Mouse (Mus musculus) ES-Bruce4 (cell line): ENCODE data around the gene Cyp8b1. TPM values are rescaled to one million over a fixed set of nuclear protein-coding genes. Genes with fewer than 3 reads are reported as not detected.

ENCODE experiments used
- H3K27ac ChIP-seq: 2 replicates; pipeline ENCODE4 v1.5.1; 2012; ENCODE audit warnings: low read length, inconsistent platforms; ENCODE audit not compliant: insufficient read depth
- H3K27me3 ChIP-seq: 2 replicates; pipeline ENCODE4 v1.6.1; 2012; ENCODE audit warnings: mild to moderate bottlenecking, low read length, inconsistent platforms; ENCODE audit not compliant: control insufficient read depth, poor library complexity, insufficient read depth, severe bottlenecking
- H3K36me3 ChIP-seq: 2 replicates; pipeline ENCODE4 v1.6.1; 2012; ENCODE audit warnings: inconsistent platforms, mild to moderate bottlenecking, low read length, moderate library complexity; ENCODE audit not compliant: control insufficient read depth, poor library complexity, insufficient read depth, severe bottlenecking
- H3K4me1 ChIP-seq: one replicate; pipeline ENCODE4 v1.8.1; 2011; ENCODE audit warnings: low read length; ENCODE audit not compliant: control insufficient read depth, insufficient read depth
- H3K4me3 ChIP-seq: 2 replicates; pipeline ENCODE4 v1.5.1; 2011; ENCODE audit warnings: low read depth, mild to moderate bottlenecking, low read length
- H3K9ac ChIP-seq: 2 replicates; pipeline ENCODE4 v1.6.1; 2012; ENCODE audit warnings: low read depth, mild to moderate bottlenecking, inconsistent platforms; ENCODE audit not compliant: poor library complexity, severe bottlenecking
- H3K9me3 ChIP-seq: replicated peaks from 2 replicates; pipeline ENCODE4 v1.6.1; 2012; ENCODE audit warnings: mild to moderate bottlenecking, low read length, inconsistent platforms; ENCODE audit not compliant: control insufficient read depth, poor library complexity, insufficient read depth, severe bottlenecking
- CTCF ChIP-seq: IDR thresholded peaks from one replicate; pipeline ENCODE4 v1.8.1; 2011; ENCODE audit warnings: low read depth, low read length
- EP300 ChIP-seq: IDR thresholded peaks from 2 replicates; pipeline ENCODE4 v1.6.1; 2011; ENCODE audit warnings: low read depth, low read length; ENCODE audit not compliant: insufficient read depth
- POLR2A ChIP-seq: IDR thresholded peaks from one replicate; pipeline ENCODE4 v1.8.1; 2011; ENCODE audit warnings: low read length; ENCODE audit not compliant: insufficient read depth
- polyA plus RNA-seq: library from polyadenylated mRNA; stranded (reverse); fragments of >200 nt; gene quantifications from 2 replicates; pipeline ENCODE4 v1.2.4, GENCODE M21; 2011; ENCODE audit warnings: low read depth; ENCODE audit not compliant: missing spikeins, insufficient read depth, insufficient read length

Gene Cyp8b1
- polyA plus RNA-seq, 1 experiment: not detected

GRCm38 (mm10) chr9:121924901-121925560 is 8.9 kb upstream of the Cyp8b1 start:
- Histone ChIP-seq H3K9me3 (no peaks in the 10 kb centered on the region), H3K36me3 (no peaks in the 10 kb centered on the region), H3K4me3 (no peak overlapping the region), H3K9ac (no peak overlapping the region), H3K27ac (no peak overlapping the region), H3K27me3 (no peaks in the 10 kb centered on the region), H3K4me1 (no peaks in the 10 kb centered on the region)
- no peak for TF ChIP-seq POLR2A
- TF ChIP-seq EP300: no peak
- TF ChIP-seq CTCF: no peak

GRCm38 (mm10) chr9:121923906-121924305 is 7.8 kb upstream of the Cyp8b1 start:
- Histone ChIP-seq H3K27me3 (no peaks in the 10 kb centered on the region), H3K4me3 (no peak overlapping the region), H3K36me3 (no peaks in the 10 kb centered on the region), H3K27ac (no peak overlapping the region), H3K9me3 (no peaks in the 10 kb centered on the region), H3K4me1 (no peaks in the 10 kb centered on the region), H3K9ac (no peak overlapping the region)
- TF ChIP-seq EP300 (no peak), CTCF (no peak), POLR2A (no peak)

GRCm38 (mm10) chr9:121923443-121923842 is 7.3 kb upstream of the Cyp8b1 start:
- no peak overlapping the region for H3K9ac ChIP-seq
- peaks cover 2% of the 10 kb centered on the region for H3K4me1 ChIP-seq
- no peak for TF ChIP-seq POLR2A
- H3K36me3 ChIP-seq: no peaks in the 10 kb centered on the region
- no peaks in the 10 kb centered on the region for H3K27me3 ChIP-seq
- no peaks in the 10 kb centered on the region for H3K9me3 ChIP-seq
- no peak overlapping the region for H3K4me3 ChIP-seq
- H3K27ac ChIP-seq: no peak overlapping the region

- Histone ChIP-seq H3K9me3 (no peaks in the 10 kb centered on the region), H3K4me1 (peaks cover 2% of the 10 kb centered on the region), H3K36me3 (no peaks in the 10 kb centered on the region), H3K27ac (no peak overlapping the region), H3K27me3 (no peaks in the 10 kb centered on the region), H3K9ac (no peak overlapping the region), H3K4me3 (no peak overlapping the region)
- TF ChIP-seq EP300: 0 out of 2 replicates have a peak, but pooled peaks have one; percentile 41
- no peak for TF ChIP-seq POLR2A
Observed at GRCm38 (mm10) chr9:121919027-121919501, 3.0 kb upstream of the Cyp8b1 start.

DNA sequence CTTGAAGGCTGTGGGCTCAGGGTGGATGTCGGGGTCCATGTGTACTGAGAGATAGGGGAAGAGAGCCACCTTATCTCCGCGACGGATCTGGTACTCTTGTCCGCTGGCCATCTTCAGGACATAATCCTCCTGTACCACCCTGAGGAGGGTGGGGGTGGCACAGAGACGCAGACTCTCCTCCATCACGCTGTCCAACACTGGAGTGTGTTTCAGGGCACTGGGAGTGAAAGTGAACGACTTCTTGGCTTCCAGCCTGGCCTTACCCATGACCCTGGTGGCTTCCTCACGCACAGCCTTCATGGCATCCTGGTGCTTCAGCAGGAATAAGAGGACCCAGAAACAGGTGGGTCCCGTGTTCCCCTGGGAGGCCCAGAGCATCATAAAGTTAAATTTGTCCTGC is 1.0 kb downstream of the Cyp8b1 start:
- H3K4me1 ChIP-seq: peaks cover 2% of the 10 kb centered on the region
- no peaks in the 10 kb centered on the region for H3K36me3 ChIP-seq
- no peaks in the 10 kb centered on the region for H3K9me3 ChIP-seq
- no peak overlapping the region for H3K9ac ChIP-seq
- TF ChIP-seq EP300 (no peak), CTCF (no peak)
- H3K27me3 ChIP-seq: no peaks in the 10 kb centered on the region
- no peak overlapping the region for H3K4me3 ChIP-seq
- no peak overlapping the region for H3K27ac ChIP-seq

GRCm38 (mm10) chr9:121914226-121914757 is 1.8 kb downstream of the Cyp8b1 start:
- H3K27me3 ChIP-seq: no peaks in the 10 kb centered on the region
- no peaks in the 10 kb centered on the region for H3K9me3 ChIP-seq
- no peak overlapping the region for H3K27ac ChIP-seq
- TF ChIP-seq POLR2A (no peak), EP300 (no peak), CTCF (no peak)
- no peak overlapping the region for H3K9ac ChIP-seq
- H3K4me3 ChIP-seq: no peak overlapping the region
- H3K36me3 ChIP-seq: no peaks in the 10 kb centered on the region
- H3K4me1 ChIP-seq: peaks cover 2% of the 10 kb centered on the region
